Mouse (Mus musculus) lung, postnatal 25 days (tissue): ENCODE data around the gene Rsrc1.

ENCODE experiments used
- DNase-seq: peaks from one replicate; pipeline ENCODE4 v3.0.0; 2022; ENCODE audit warnings: low spot score

Gene Rsrc1

DNA sequence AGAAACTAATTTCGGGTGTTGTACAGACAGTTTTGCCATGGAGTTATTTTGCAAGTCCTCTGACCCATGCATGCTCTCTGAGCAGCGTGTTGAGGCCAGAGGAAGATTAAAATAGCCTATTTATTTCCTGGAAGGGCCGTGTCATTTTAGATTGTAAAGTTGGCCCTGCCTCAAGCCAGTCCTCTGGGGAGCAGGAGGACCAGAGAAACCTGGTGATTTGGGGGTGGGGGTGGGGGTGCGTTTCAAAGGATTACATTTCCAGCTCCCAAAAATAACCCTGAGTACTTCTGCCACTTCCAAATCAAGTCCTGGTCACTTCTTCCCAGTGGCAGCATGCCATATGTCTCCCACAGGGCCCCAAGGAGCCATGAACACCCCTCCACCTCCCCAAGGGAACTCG, 391.6 kb downstream of the Rsrc1 start:
- DNase-seq, result no peak

- peak; percentile 86 for DNase-seq
Observed at GRCm38 (mm10) chr3:67373872-67374271, 392.7 kb downstream of the Rsrc1 start, which contains the start of gene Mlf1. Mlf1 (plus strand) TSS chr3:67374097.

GRCm38 (mm10) chr3:67374360-67374778, 393.2 kb downstream of the Rsrc1 start:
- no peak for DNase-seq

DNA sequence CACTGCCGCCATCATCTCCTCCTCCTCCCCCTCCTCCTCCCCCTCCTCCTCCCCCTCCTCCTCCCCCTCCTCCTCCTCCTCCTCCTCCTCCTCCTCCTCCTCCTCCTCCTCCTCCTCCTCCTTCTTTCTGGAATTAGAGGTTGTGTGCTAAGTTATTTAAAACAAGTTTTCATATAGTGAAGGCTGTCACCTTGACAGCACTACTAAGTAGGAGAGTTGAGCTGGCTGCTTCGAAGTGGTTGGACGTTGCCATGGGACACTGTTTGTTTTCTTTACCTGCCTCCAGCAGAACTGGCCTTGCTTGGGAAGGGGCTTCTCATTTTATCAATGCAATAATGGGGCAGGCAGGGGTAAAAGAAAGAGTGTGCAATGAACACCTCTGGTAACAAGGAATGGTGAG, 393.9 kb downstream of the Rsrc1 start, which contains the start of gene Gm17402:
Gene Gm17402 (minus strand): TSS at position 101 of the 400 bp plus-strand sequence.
- no peak for DNase-seq

- DNase-seq, result no peak
Observed at GRCm38 (mm10) chr3:67378215-67378614, 397.0 kb downstream of the Rsrc1 start.
